Mouse (Mus musculus) layer of hippocampus, adult 18-20 months (tissue): ENCODE measurements around the gene Aup1. TPM values are rescaled to one million over a fixed set of nuclear protein-coding genes. Genes with fewer than 3 reads are reported as not detected.

ENCODE experiments used
- DNase-seq, 2 experiments: peaks; one replicate each; pipeline ENCODE4 v3.0.0; 2022; ENCODE audit warnings: low spot score in 2 of 2
- long read RNA-seq: library from polyadenylated mRNA; stranded (forward); transcript quantifications from one replicate; pipeline ENCODE4 v2.0.0, GENCODE M21; 2021
- total RNA-seq, 2 experiments: library from RNA; stranded (reverse); gene quantifications; 2 replicates each; pipeline ENCODE4 v1.2.3; 2021

Gene Aup1
- 100 to 1,000 TPM; 125 to 137 TPM for total RNA-seq
- long read RNA-seq, transcript Aup1-201 (12 exons, 1,769 nt), result major isoform, 45 of 83 reads
- long read RNA-seq, partial matches to known transcripts, result 6 of 83 reads
- long read RNA-seq, other reads (novel, unspliced or antisense), result 29 of 83 reads

- peak; percentile 97 to 98 for DNase-seq
These were observed at the start of gene Aup1 for GRCm38 (mm10) chr6:83054074-83054851. TSS of gene Aup1 (plus strand) at chr6:83054521.

DNA sequence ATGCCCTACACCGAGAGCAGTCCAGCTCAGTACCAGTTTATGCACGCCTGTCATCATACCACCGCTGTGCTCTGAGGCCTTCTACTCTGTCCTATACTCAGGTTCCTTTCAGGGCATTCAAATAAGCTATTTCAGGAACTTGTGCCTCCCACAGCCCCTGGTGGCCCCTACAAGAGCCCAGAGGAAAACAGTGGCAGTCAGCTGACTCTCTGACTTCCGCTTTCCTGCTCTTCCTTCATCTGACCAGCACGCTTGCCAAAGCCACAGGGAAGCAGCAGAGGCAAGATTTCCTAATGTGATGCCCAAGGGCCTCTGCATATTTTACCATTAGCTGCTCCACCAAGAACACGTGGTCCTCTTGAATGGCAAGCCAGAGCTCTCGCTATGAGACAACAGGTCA, 49.4 kb upstream of the Aup1 start:
- DNase-seq, result no peak

DNA sequence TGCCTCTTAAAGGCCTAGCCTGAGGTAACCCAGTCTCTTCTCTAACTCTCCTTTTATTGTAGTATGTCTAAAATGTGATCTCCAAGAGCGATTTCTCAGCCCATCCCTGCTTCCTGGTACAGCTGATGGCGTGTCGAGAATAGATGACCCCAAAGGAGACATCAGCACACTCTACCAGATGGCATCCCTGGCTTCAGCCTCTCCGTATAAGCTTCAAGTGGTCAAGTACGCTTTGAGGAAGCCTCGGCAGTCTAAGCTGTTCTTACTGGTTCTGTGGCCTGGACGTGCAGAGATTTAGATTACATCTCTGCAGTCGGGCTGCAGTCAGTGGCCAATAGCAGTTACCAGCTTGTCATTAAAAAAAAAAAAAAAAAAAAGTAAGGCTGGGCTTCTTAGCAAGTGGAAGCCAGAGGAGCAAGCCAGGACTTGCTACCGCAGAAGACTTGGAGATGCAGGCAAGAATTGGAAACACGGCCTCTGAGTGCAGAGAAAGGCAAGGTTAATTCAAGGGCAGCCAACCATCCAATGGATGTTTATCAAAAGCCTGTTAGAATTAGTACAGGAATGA, 48.8 kb upstream of the Aup1 start:
- no peak for DNase-seq

DNA sequence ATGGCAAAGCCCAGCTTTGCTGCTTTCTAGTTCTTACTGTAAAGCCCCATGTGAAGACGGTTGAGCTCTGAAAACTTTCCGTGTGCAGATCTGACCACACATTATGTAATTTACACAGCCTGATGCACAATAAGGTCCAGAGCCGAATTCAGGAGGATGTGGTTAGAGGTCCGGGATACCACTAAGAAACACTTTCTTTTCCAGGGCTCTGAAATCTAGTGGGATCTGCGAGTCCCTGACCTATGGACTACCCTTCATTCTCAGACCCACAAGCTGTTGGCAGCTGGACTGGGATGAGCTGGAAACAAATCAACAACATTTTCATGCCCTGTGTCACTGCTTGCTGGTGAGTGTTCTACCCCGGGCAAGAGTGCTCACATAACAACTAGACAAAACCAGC, 48.2 kb upstream of the Aup1 start:
- no peak for DNase-seq

DNA sequence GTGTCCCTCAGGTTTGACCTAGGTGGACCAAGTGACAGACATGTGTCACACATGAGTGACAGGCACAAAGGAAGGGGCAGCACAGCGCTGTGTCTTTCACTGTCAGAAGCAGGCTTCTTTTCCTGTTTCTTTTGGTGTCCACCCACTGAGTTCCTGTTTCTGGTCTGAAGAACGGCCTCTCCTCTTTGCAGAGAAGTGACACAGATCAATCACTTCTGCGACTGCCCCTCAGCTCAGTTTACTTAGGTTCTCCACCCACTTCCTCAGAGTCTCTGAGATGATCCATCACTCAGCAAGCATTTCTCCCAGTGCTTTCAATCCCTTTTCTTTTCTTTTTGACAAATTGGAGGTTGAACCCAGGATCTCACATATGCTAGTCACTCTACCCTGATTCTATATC, 45.7 kb upstream of the Aup1 start:
- no peak for DNase-seq

DNA sequence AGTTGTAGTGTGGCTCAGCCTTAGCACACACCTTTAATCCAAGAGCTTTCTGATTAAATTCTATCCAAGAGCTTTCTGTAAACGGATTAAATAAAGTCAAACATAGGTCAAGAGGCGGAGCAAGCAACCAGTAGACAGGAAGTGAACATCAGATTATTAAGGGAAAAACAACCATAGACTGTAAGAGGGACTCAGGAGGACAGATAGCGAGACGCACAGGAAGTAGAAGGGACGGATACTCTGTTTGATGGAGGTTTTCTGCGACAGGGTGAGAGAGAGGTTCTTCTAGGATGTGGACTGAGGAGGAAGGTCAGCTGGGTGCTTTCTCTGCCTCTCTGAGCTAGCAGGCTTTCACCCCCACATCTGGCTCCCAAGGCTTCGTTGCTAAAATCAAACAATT, 44.3 kb upstream of the Aup1 start:
- no peak for DNase-seq

- DNase-seq, result no peak
These were observed 43.1 kb upstream of the Aup1 start for GRCm38 (mm10) chr6:83011255-83011654.

- DNase-seq, result no peak
These were observed 42.6 kb upstream of the Aup1 start for GRCm38 (mm10) chr6:83011756-83012155.

- DNase-seq, result no peak
These were observed 40.9 kb upstream of the Aup1 start for GRCm38 (mm10) chr6:83013444-83013843.

GRCm38 (mm10) chr6:83014482-83015466, 39.5 kb upstream of the Aup1 start:
- DNase-seq, result no peak

- no peak for DNase-seq
These were observed 38.6 kb upstream of the Aup1 start for GRCm38 (mm10) chr6:83015749-83016148.

GRCm38 (mm10) chr6:83017190-83017589, 37.1 kb upstream of the Aup1 start:
- no peak for DNase-seq

DNA sequence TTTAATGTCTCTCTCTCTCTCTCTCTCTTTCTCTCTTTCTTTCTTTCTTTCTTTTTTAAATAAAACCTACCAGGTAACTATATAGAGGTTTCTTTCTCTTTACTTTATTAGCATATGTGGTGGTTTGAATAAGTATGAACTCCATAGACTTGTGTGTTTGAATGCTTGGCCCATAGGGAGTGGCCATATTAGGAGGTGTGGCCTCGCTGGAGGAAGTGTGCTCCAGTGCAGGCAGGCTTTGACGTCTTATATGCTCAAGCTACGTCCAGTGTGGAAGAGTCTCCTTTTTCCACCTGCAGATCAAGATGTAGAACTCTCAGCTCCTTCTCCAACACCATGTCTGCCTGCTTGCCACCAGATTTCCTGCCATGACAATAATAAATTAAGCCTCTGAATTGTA, 35.3 kb upstream of the Aup1 start:
- DNase-seq, result no peak

DNA sequence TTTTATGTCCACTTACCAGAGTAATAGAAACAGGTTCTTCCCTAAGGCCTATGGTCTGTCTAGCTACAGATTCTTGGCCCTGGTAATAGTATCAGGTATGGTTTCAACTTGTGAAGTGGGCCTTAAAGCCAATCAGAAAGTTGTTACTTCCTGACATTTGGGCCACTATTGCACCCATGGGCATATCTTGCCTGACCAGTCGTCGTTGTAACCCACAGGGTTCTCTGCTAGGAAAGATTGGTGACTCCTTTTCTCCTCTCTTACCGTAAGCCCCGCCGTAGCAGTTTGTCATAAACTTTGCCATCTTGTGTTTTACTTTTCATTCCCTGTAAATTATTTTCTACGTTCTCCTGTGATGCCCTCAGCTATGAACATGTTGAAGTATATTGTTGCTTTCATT, 34.2 kb upstream of the Aup1 start:
- no peak for DNase-seq

GRCm38 (mm10) chr6:83020836-83021593, 33.3 kb upstream of the Aup1 start:
- no peak for DNase-seq

DNA sequence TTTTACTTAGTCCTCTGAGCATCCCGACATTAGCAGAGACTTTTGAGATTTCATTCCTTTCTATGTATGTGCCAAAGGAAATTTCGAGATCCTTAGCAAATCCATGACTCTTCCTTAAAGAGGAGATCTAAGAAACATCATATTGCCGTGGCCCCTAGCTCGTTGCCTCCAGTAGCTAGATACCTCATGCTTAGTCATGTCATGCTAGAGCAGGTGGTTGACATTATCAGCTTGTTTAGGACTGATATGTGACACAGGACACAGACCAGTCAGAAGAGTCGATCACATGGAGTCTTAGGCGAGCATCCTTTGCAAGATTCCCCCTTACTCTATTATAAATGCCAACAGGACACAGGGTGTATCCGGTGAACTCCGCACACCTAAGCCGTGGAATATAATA, 31.3 kb upstream of the Aup1 start:
- DNase-seq, result no peak

DNA sequence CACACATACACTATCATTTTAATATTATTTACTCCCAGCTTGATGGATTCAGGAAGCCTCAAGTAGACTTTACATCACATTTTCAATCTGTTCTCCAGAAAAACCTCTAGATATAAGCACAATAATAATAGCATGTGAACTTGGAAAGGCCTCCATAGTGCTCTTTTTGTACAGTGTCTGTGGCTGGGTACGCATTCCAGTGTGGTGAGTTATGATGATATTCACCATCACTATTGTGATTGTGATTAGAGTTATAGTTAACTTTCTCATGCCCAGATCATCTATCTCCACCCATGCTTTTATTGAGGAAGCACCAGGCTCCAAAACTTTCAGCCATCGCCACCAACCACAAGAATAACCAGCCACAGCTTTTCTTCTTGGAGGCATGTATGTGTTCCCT, 30.5 kb upstream of the Aup1 start:
- no peak for DNase-seq

GRCm38 (mm10) chr6:83024421-83024820, 29.9 kb upstream of the Aup1 start:
- DNase-seq, result no peak

- DNase-seq, result no peak
These were observed 29.1 kb upstream of the Aup1 start for GRCm38 (mm10) chr6:83025221-83025620.

DNA sequence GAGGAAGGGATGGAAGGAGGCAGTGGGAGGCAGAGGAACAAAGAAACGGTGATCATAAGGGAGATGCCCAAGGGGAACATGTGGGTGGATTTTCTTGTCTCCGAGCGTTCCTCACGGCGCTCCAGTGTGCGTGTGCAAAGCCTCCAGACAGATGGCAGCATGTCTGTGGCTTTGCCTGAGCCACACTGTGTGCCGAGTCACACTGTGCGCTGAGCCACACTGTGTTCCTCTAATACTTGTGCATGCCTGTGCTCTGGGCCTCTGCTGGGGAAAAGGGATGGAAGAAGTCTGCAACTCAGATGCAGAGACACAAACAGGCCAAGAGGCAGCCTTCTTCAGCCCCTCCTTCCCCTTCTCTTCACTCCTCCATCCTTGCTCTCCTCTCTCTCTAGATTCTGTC, 27.0 kb upstream of the Aup1 start:
- peak in 1 of 2 experiments; percentile 49 for DNase-seq

- no peak for DNase-seq
These were observed 26.6 kb upstream of the Aup1 start for GRCm38 (mm10) chr6:83027706-83028105.
